Mouse (Mus musculus): ENCODE measurements at regions not wholly inside any gene's neighbourhood (a gene's known extent, or its start where the extent isn't known, plus 50 kb on each side); places are given as distances from the start of the nearest gene placed in this dataset.

- DNase-seq (ENCODE audit: extremely low spot score), result no peak
These were observed 283.8 kb upstream of the Kif2a start for GRCm38 (mm10) chr13:107305738-107306137.

GRCm38 (mm10) chr13:107303878-107304277 is 282.0 kb upstream of the Kif2a start:
- DNase-seq (ENCODE audit: extremely low spot score), result peak; percentile 2

- peak; percentile 4 for DNase-seq (ENCODE audit: extremely low spot score)
These were observed 281.4 kb upstream of the Kif2a start for GRCm38 (mm10) chr13:107303322-107303721.

GRCm38 (mm10) chr13:107300792-107301191 is 278.9 kb upstream of the Kif2a start:
- DNase-seq (ENCODE audit: extremely low spot score), result no peak

- DNase-seq (ENCODE audit: extremely low spot score), result no peak
These were observed 242.7 kb upstream of the Kif2a start for GRCm38 (mm10) chr13:107264581-107264980.

- no peak for DNase-seq (ENCODE audit: extremely low spot score)
These were observed 239.6 kb upstream of the Kif2a start for GRCm38 (mm10) chr13:107261479-107262050.

GRCm38 (mm10) chr13:107260274-107260673 is 238.3 kb upstream of the Kif2a start:
- no peak for DNase-seq (ENCODE audit: extremely low spot score)

GRCm38 (mm10) chr13:107247792-107248505 is 226.0 kb upstream of the Kif2a start:
- DNase-seq (ENCODE audit: extremely low spot score), result no peak

GRCm38 (mm10) chr13:107246956-107247751 is 225.2 kb upstream of the Kif2a start:
- peak; percentile 36 for DNase-seq (ENCODE audit: extremely low spot score)

- no peak for DNase-seq (ENCODE audit: extremely low spot score)
These were observed 222.2 kb upstream of the Kif2a start for GRCm38 (mm10) chr13:107244173-107244572.

- no peak for DNase-seq (ENCODE audit: extremely low spot score)
These were observed 217.1 kb upstream of the Kif2a start for GRCm38 (mm10) chr13:107239035-107239387.

- DNase-seq (ENCODE audit: extremely low spot score), result no peak
These were observed 216.6 kb upstream of the Kif2a start for GRCm38 (mm10) chr13:107238364-107239034.

GRCm38 (mm10) chr13:107219456-107219855 is 197.5 kb upstream of the Kif2a start:
- no peak for DNase-seq (ENCODE audit: extremely low spot score)

- DNase-seq (ENCODE audit: extremely low spot score), result no peak
These were observed 196.4 kb upstream of the Kif2a start for GRCm38 (mm10) chr13:107218351-107218750.

- no peak for DNase-seq (ENCODE audit: extremely low spot score)
These were observed 195.9 kb upstream of the Kif2a start for GRCm38 (mm10) chr13:107217825-107218224.

GRCm38 (mm10) chr13:107213281-107213680 is 191.4 kb upstream of the Kif2a start:
- no peak for DNase-seq (ENCODE audit: extremely low spot score)

- no peak for DNase-seq (ENCODE audit: extremely low spot score)
These were observed 188.8 kb upstream of the Kif2a start for GRCm38 (mm10) chr13:107210676-107211075.

GRCm38 (mm10) chr13:107207354-107208181 is 185.6 kb upstream of the Kif2a start:
- peak; percentile 66 for DNase-seq (ENCODE audit: extremely low spot score)

- DNase-seq (ENCODE audit: extremely low spot score), result no peak
These were observed 177.9 kb upstream of the Kif2a start for GRCm38 (mm10) chr13:107199875-107200274.

- DNase-seq (ENCODE audit: extremely low spot score), result no peak
These were observed 171.5 kb upstream of the Kif2a start for GRCm38 (mm10) chr13:107193426-107193825.

GRCm38 (mm10) chr13:107187258-107187878 is 165.4 kb upstream of the Kif2a start:
- DNase-seq (ENCODE audit: extremely low spot score), result no peak

Measured in embryo, embryonic 9.5 days (tissue).